Mouse (Mus musculus): Measurements from ENCODE around the gene Mogat2. TPM values are rescaled to one million over a fixed set of nuclear protein-coding genes. Genes with fewer than 3 reads are reported as not detected.

The Mogat2 gene
- total RNA-seq, 1 experiment = 22.9 TPM

- Histone ChIP-seq H3K27ac (ENCODE audit: insufficient read depth, low read depth, low read length, poor library complexity, severe bottlenecking) (no peak overlapping the region), H3K4me1 (ENCODE audit: control insufficient read depth in 2 of 2, insufficient read depth in 2 of 2, low read length in 2 of 2, poor library complexity in 1 of 2) (no peaks in the 10 kb centered on the region), H3K9me3 (ENCODE audit: control insufficient read depth, insufficient read depth, low read depth, low read length) (no peaks in the 10 kb centered on the region), H3K9ac (ENCODE audit: insufficient read depth, low read depth, low read length, poor library complexity, severe bottlenecking) (no peak overlapping the region), H3K4me3 (ENCODE audit: insufficient read depth in 1 of 2, low read depth in 1 of 2, low read length in 2 of 2, poor library complexity in 1 of 2, severe bottlenecking in 1 of 2) (no peak overlapping the region), H3K36me3 (ENCODE audit: control insufficient read depth, insufficient read depth, low read length, poor library complexity, severe bottlenecking) (no peaks in the 10 kb centered on the region)
- no peak for DNase-seq (ENCODE audit: low read depth, low spot score)
- in situ Hi-C loops (cut with MboI; ENCODE audit: low sequenced_read_pairs in 2 of 2, unreplicated experiment in 2 of 2) = no loop called here
- TF ChIP-seq HCFC1 (IDR thresholded peaks at IDR 0.05; ENCODE audit: borderline replicate concordance, insufficient read depth, low read length) = no peak
- no peak for TF ChIP-seq CHD2 (IDR thresholded peaks at IDR 0.05; ENCODE audit: low read depth, low read length)
- no peak for TF ChIP-seq ZNF384 (IDR thresholded peaks at IDR 0.05; ENCODE audit: low read depth, low read length)
- no peak for TF ChIP-seq ZC3H11A (IDR thresholded peaks at IDR 0.05; ENCODE audit: borderline replicate concordance, low read depth, low read length)
- no peak for TF ChIP-seq MAFK (IDR thresholded peaks at IDR 0.05; ENCODE audit: insufficient read depth, low read depth, low read length)
These were observed 25.4 kb downstream of the Mogat2 start for GRCm38 (mm10) chr7:99213056-99213455.

GRCm38 (mm10) chr7:99208704-99209103 lies 29.7 kb downstream of the Mogat2 start:
- no peak overlapping the region for H3K4me3 ChIP-seq (ENCODE audit: insufficient read depth in 1 of 2, low read depth in 1 of 2, low read length in 2 of 2, poor library complexity in 1 of 2, severe bottlenecking in 1 of 2)
- no peak overlapping the region for H3K27ac ChIP-seq (ENCODE audit: insufficient read depth, low read depth, low read length, poor library complexity, severe bottlenecking)
- H3K36me3 ChIP-seq (ENCODE audit: control insufficient read depth, insufficient read depth, low read length, poor library complexity, severe bottlenecking) = no peaks in the 10 kb centered on the region
- no peaks in the 10 kb centered on the region for H3K9me3 ChIP-seq (ENCODE audit: control insufficient read depth, insufficient read depth, low read depth, low read length)
- no peak for TF ChIP-seq HCFC1 (IDR thresholded peaks at IDR 0.05; ENCODE audit: borderline replicate concordance, insufficient read depth, low read length)
- no peak for TF ChIP-seq ZNF384 (IDR thresholded peaks at IDR 0.05; ENCODE audit: low read depth, low read length)
- no peak for TF ChIP-seq MAFK (IDR thresholded peaks at IDR 0.05; ENCODE audit: insufficient read depth, low read depth, low read length)
- no peak for TF ChIP-seq ZC3H11A (IDR thresholded peaks at IDR 0.05; ENCODE audit: borderline replicate concordance, low read depth, low read length)
- TF ChIP-seq CHD2 (IDR thresholded peaks at IDR 0.05; ENCODE audit: low read depth, low read length) = no peak
- in situ Hi-C loops (cut with MboI; ENCODE audit: low sequenced_read_pairs in 2 of 2, unreplicated experiment in 2 of 2) = no loop called here
- DNase-seq (ENCODE audit: low read depth, low spot score) = no peak
- H3K9ac ChIP-seq (ENCODE audit: insufficient read depth, low read depth, low read length, poor library complexity, severe bottlenecking) = no peak overlapping the region
- H3K4me1 ChIP-seq (ENCODE audit: control insufficient read depth in 2 of 2, insufficient read depth in 2 of 2, low read length in 2 of 2, poor library complexity in 1 of 2) = no peaks in the 10 kb centered on the region

GRCm38 (mm10) chr7:99206364-99206763 lies 32.1 kb downstream of the Mogat2 start:
- Histone ChIP-seq H3K27ac (ENCODE audit: insufficient read depth, low read depth, low read length, poor library complexity, severe bottlenecking) (no peak overlapping the region), H3K9me3 (ENCODE audit: control insufficient read depth, insufficient read depth, low read depth, low read length) (no peaks in the 10 kb centered on the region), H3K36me3 (ENCODE audit: control insufficient read depth, insufficient read depth, low read length, poor library complexity, severe bottlenecking) (no peaks in the 10 kb centered on the region), H3K9ac (ENCODE audit: insufficient read depth, low read depth, low read length, poor library complexity, severe bottlenecking) (no peak overlapping the region), H3K4me1 (ENCODE audit: control insufficient read depth in 2 of 2, insufficient read depth in 2 of 2, low read length in 2 of 2, poor library complexity in 1 of 2) (no peaks in the 10 kb centered on the region), H3K4me3 (ENCODE audit: insufficient read depth in 1 of 2, low read depth in 1 of 2, low read length in 2 of 2, poor library complexity in 1 of 2, severe bottlenecking in 1 of 2) (no peak overlapping the region)
- no peak for DNase-seq (ENCODE audit: low read depth, low spot score)
- in situ Hi-C loops (cut with MboI; ENCODE audit: low sequenced_read_pairs in 2 of 2, unreplicated experiment in 2 of 2) = no loop called here
- TF ChIP-seq ZC3H11A (IDR thresholded peaks at IDR 0.05; ENCODE audit: borderline replicate concordance, low read depth, low read length) (no peak), MAFK (IDR thresholded peaks at IDR 0.05; ENCODE audit: insufficient read depth, low read depth, low read length) (no peak), CHD2 (IDR thresholded peaks at IDR 0.05; ENCODE audit: low read depth, low read length) (no peak), ZNF384 (IDR thresholded peaks at IDR 0.05; ENCODE audit: low read depth, low read length) (no peak), HCFC1 (IDR thresholded peaks at IDR 0.05; ENCODE audit: borderline replicate concordance, insufficient read depth, low read length) (no peak)

- no peak overlapping the region for H3K4me3 ChIP-seq (ENCODE audit: insufficient read depth in 1 of 2, low read depth in 1 of 2, low read length in 2 of 2, poor library complexity in 1 of 2, severe bottlenecking in 1 of 2)
- H3K36me3 ChIP-seq (ENCODE audit: control insufficient read depth, insufficient read depth, low read length, poor library complexity, severe bottlenecking) = no peaks in the 10 kb centered on the region
- TF ChIP-seq CHD2 (IDR thresholded peaks at IDR 0.05; ENCODE audit: low read depth, low read length) (no peak), ZNF384 (IDR thresholded peaks at IDR 0.05; ENCODE audit: low read depth, low read length) (no peak), ZC3H11A (IDR thresholded peaks at IDR 0.05; ENCODE audit: borderline replicate concordance, low read depth, low read length) (no peak), HCFC1 (IDR thresholded peaks at IDR 0.05; ENCODE audit: borderline replicate concordance, insufficient read depth, low read length) (no peak), MAFK (IDR thresholded peaks at IDR 0.05; ENCODE audit: insufficient read depth, low read depth, low read length) (no peak)
- H3K9ac ChIP-seq (ENCODE audit: insufficient read depth, low read depth, low read length, poor library complexity, severe bottlenecking) = no peak overlapping the region
- no peak for DNase-seq (ENCODE audit: low read depth, low spot score)
- no peaks in the 10 kb centered on the region for H3K9me3 ChIP-seq (ENCODE audit: control insufficient read depth, insufficient read depth, low read depth, low read length)
- H3K4me1 ChIP-seq (ENCODE audit: control insufficient read depth in 2 of 2, insufficient read depth in 2 of 2, low read length in 2 of 2, poor library complexity in 1 of 2) = no peaks in the 10 kb centered on the region
- in situ Hi-C loops (cut with MboI; ENCODE audit: low sequenced_read_pairs in 2 of 2, unreplicated experiment in 2 of 2) = no loop called here
- no peak overlapping the region for H3K27ac ChIP-seq (ENCODE audit: insufficient read depth, low read depth, low read length, poor library complexity, severe bottlenecking)
These were observed 36.3 kb downstream of the Mogat2 start for GRCm38 (mm10) chr7:99202163-99202562.

- no peak overlapping the region for H3K27ac ChIP-seq (ENCODE audit: insufficient read depth, low read depth, low read length, poor library complexity, severe bottlenecking)
- no peaks in the 10 kb centered on the region for H3K9me3 ChIP-seq (ENCODE audit: control insufficient read depth, insufficient read depth, low read depth, low read length)
- no peak overlapping the region for H3K9ac ChIP-seq (ENCODE audit: insufficient read depth, low read depth, low read length, poor library complexity, severe bottlenecking)
- H3K4me1 ChIP-seq (ENCODE audit: control insufficient read depth in 2 of 2, insufficient read depth in 2 of 2, low read length in 2 of 2, poor library complexity in 1 of 2) = no peaks in the 10 kb centered on the region
- in situ Hi-C loops (cut with MboI; ENCODE audit: low sequenced_read_pairs in 2 of 2, unreplicated experiment in 2 of 2) = no loop called here
- no peak overlapping the region for H3K4me3 ChIP-seq (ENCODE audit: insufficient read depth in 1 of 2, low read depth in 1 of 2, low read length in 2 of 2, poor library complexity in 1 of 2, severe bottlenecking in 1 of 2)
- H3K36me3 ChIP-seq (ENCODE audit: control insufficient read depth, insufficient read depth, low read length, poor library complexity, severe bottlenecking) = no peaks in the 10 kb centered on the region
- DNase-seq (ENCODE audit: low read depth, low spot score) = no peak
- TF ChIP-seq ZNF384 (IDR thresholded peaks at IDR 0.05; ENCODE audit: low read depth, low read length) (no peak), CHD2 (IDR thresholded peaks at IDR 0.05; ENCODE audit: low read depth, low read length) (no peak), ZC3H11A (IDR thresholded peaks at IDR 0.05; ENCODE audit: borderline replicate concordance, low read depth, low read length) (no peak), MAFK (IDR thresholded peaks at IDR 0.05; ENCODE audit: insufficient read depth, low read depth, low read length) (no peak), HCFC1 (IDR thresholded peaks at IDR 0.05; ENCODE audit: borderline replicate concordance, insufficient read depth, low read length) (no peak)
These were observed 38.1 kb downstream of the Mogat2 start for GRCm38 (mm10) chr7:99200290-99200689.
